Mouse (Mus musculus) thymus, adult 2 months (tissue): ENCODE measurements around the gene Aebp2.

Experiments used
- CTCF ChIP-seq: fragments of 200-500 bp; IDR thresholded peaks from 2 replicates; pipeline ENCODE4 v1.5.1; 2012; ENCODE audit warnings: mild to moderate bottlenecking, control low read depth, low read length, moderate library complexity, borderline replicate concordance; ENCODE audit not compliant: control insufficient read depth, poor library complexity, insufficient read depth; ENCODE audit errors: extremely low read depth
- POLR2A ChIP-seq: fragments of 200-500 bp; IDR thresholded peaks from 2 replicates; pipeline ENCODE4 v1.6.1; 2012; ENCODE audit warnings: mild to moderate bottlenecking, low read length, control low read depth, moderate library complexity; ENCODE audit not compliant: control insufficient read depth, poor library complexity, insufficient read depth; ENCODE audit errors: extremely low read depth

DNA sequence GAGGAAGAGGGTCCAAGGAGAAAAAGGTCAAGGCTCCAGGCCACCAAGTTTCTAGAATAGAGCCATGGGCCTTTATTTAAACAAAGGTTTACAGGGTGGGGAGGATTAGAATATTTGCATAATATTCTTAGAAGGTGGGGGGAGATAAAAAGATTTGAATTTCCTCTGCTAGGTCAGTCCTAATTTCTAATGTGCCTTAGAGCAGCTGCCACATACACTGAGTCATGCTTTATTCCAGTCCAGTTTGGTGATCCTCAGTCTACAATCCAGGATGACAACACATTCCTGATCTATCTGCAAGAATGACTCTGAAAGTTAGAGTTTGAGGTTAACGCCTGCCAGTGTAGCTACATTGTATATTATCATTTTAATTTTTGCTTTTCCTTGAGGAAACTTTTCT is 841 bp upstream of the Aebp2 start:
- TF ChIP-seq POLR2A (no peak), CTCF (no peak)
